Mouse (Mus musculus) MN1 (cell line): ENCODE results near the gene Osr1.

Experiments
- DNase-seq: peaks from one replicate; pipeline ENCODE4 v3.0.0-alpha.2; 2016; ENCODE audit warnings: low spot score

The Osr1 gene

DNA sequence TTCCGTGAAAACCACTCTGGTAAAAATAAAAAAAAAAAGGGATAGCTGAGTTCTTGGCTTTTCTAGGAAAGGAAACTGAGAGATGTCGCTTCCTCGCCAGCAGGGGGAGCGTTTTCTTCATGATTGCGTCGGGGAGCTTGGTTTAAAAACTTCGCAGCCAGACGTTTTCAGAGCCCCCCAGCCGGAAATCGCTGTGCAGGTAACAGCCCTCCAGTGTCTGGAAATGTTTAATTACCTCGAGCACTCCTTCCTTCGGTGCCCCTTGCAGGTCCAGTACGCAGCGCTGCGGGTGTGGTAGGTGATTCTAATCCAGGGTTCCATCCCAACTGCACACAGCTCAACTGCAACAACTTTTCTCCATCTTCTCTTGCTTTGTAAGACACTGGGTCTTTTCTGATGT is at the start of gene Osr1:
TSS of gene Osr1 (plus strand) at position 146 of the 400 bp plus-strand sequence.
- DNase-seq, result peak; percentile 15

DNA sequence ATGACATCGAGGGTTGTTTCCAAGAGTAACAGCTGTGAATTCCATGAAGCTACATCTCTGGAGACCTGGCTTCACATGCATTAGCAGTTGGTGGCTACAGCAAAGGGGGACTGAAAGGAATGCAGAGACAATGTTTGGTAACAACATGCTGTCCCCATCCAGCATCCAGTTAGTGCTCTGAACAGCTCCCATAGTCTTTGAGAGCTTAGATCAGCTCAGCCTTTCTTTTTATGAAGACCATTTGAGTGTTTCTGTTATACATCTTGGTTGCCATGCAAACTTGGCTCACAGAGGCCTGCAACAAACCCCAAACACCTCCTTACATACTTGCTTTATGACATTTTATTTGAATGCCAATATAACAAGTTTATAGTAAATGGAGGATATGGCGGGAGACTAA is 19.6 kb upstream of the Osr1 start:
- DNase-seq, result no peak

DNA sequence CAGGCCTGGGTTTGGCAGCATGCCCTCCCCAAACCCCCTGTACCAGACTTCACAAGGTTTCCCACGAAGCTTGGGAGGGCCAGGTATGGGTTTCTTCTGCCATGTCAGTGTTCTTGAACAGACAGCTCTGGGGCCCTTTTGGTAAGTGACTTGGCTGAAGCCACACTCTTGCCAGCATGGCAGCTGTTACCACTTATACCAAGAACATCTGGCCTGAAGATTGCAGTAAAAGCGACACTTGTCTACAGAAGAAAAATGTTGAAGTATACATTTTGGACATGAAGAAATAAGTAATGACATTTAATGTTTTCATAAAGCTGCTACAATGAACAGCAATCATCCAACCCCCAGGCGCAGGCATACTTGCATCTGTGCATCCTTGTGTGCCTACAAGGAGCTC is 5.0 kb upstream of the Osr1 start:
- DNase-seq, result no peak

DNA sequence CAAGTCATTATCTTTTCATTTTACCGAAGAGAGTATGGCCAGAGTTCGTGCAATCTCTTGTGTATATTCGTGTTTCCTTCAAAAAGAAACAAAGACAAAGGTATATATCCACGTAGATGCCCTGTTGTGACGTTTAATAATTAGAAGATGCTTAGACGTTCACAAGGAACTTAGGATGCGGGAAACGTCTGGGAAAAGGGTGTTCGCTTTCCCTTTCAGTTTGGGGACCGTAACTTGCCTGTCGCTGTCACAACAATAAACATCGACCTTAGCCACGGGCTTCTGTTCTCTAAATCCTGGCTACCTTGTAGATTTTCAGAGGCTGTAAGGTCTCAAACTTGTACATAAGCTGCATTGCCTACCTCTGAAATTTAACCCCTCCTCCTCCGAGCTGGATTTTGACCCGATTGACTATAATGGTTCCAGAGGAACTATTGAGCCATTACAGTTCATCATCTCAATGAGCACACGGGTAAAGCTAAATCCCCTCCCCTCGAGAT is 630 bp downstream of the Osr1 start:
- no peak for DNase-seq

DNA sequence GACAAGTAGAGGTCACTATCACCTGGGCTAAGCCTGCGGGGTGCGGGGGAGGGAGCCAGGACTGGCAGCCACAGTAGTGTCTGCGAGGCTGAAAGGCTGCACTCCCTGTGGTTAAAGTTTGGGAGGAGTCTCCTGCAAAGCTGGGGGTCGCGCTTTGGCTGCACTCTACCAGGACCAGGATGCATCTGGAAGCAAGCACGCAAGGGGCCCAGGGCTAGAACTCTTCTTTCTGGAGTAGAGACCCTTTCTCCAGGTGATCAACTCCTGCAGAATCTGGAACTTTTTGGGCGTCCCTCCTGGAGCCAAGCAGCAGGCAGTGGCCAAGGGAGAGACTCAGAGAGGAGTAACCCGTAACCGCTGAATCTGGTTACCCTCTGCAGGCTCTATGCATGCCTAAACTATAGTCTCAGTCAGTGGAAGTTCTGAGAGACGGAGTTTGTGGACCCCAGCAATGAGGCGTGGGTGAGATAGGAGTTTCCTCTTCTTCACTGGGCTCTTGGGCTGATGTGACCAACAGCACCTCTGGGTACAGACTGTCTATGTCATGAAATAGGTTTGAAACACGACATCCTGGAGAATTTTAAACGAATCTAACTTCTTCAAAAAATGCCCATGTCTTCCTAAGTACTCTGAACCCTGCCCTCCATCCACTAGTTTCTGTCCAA is 1.5 kb downstream of the Osr1 start:
- DNase-seq, result no peak

DNA sequence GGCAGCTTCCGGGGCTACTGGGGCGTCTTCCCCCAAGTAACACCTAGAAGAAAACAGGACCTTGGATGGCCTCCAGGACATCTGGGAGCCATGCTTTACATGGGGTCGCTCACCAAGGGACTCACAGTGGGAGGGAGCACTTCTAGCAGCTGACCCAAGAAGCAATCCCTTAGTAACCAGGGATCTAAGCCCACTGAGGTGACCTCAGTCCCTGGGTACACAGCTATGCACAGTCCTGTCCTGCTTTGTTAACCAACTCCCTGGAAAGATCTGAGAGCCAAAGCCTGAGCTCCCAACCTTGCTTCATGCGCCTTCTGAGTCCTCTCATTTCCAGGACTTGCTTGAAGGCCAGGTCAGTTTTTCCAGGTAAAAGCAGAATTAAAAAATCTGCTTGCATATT is 2.1 kb downstream of the Osr1 start:
- no peak for DNase-seq

DNA sequence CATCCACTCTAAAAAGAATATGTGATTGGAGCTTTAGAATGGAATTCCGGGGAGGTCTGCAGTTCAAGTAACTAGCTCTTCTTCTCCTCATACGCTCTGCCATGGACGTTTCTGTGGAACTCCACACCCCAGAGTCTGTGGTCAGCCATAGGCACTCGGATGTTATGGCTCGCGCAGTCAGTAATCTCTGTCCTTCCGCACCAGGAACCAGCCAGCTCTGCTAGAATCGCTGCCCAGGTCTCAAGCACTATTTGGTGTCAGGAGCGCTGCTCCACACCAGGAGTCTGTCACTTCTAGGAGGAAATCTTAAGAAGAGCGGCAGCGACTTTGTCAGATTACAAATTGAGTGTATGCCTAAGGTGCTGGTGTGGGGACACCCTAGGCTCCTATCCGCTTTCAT is 3.8 kb downstream of the Osr1 start:
- no peak for DNase-seq

DNA sequence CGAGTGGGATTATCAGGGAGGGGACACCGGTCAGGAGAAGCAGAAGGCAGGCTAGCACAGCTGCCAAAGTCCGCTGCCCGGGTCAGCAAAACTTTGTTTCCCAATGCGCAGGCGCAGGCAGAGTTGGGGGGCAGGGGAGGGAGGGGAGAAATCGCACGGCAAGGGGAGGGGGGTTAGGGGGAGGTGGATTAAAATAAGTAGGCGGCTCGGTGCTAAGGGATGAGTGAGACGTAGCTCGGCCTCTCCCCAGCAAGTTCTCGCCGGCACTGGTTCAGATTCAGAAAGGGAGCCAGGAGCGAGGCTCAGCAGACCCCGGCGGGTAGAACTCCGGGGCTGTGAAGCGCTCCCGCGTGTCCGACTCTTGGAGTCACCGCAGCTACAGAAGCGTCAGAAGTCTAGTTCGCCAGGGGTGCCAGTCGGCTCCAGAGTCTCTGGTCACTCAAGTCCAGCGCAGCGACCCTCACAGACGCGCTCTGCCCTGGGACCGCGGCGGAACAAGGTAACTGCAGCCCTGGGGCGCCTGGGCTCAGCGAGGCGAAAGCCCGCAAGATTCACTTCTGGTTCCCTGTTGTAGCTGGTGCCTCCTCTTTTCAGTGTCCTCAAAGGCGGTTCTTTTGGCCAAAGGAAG is 4.4 kb downstream of the Osr1 start:
- no peak for DNase-seq

DNA sequence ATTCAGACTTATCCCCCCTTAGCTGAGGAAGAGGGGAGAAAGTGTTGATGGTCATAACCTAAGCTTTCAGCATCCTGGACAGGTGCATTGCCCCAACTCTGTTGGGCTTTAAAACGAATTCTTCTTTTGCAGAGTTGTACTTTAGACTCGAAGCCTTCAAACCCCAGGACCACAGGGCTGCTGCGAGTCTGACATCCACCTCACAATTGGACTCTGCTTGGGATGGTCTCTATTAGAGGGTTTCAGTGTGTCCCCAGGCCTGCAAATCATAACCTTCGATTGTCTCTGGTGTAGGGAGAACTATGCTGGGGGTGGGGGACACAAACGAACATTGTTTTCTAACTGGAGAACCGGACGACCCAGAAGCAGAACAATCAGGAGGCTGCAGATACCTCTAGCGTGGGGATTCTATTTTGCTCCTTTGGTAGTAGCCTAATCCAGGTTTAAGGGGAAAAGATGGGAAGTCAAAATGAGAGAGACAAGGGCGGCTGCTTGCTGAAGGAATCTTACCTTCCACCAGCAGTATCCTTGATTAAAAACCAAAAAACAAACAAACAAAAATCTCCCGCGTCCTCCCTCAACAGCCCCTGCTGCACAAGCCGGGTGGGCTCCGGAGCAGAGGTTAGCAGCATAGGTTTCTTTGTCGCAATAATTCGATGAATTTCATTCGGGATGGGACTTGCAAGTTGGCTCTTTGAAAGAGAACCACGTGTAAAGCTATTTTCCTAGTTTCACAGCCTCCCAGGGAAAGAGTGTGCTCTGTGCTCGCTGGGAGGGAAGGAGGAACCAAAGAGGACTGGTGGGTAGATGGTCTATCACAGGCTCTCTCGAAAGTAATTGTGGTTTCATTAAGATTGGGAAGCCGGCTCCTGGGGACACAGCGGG is 5.5 kb downstream of the Osr1 start:
- DNase-seq, result no peak

DNA sequence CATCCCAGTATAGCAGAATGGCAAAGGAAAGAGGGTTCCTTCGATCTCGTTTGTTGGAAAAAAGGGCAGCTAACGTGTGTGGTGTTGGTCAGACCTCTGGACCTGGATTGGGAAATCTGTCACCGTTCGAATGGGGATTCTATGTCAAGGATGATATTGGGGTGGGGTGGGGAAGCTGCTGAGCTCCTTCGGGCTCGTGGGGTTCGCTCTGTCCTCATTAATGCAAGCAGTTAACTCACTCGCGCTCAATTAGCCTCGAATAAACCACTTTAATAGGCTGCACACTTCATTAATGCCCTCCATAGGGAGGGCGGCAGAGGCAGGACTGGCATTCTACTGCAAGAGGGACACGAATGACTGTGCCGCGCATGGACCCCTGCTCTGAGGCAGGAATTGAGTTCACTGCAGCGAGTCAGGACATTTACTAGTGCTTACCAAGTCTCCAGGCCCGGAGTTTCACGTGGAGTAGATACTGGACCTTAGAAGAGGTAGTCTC is 6.2 kb downstream of the Osr1 start:
- DNase-seq, result no peak

DNA sequence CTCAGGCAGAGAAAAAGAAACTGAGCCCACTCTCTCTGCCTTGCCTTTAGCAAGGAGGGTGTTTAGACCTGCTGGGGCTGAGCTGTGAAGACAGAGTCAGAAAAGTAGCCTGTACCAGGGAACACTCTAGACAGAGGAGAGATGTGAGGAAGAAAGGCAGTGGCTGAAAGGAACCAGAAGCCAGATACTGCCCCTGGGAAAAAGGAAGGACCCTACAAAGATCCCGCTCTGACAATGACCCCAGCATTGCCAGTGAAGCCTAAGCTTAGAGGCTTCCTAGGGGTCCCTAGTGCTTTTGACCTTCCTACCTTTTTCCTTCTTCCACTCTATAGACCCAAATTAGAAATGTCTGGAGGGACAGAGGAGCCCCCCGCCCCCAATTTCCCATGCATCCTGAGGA is 7.7 kb downstream of the Osr1 start:
- DNase-seq, result no peak

DNA sequence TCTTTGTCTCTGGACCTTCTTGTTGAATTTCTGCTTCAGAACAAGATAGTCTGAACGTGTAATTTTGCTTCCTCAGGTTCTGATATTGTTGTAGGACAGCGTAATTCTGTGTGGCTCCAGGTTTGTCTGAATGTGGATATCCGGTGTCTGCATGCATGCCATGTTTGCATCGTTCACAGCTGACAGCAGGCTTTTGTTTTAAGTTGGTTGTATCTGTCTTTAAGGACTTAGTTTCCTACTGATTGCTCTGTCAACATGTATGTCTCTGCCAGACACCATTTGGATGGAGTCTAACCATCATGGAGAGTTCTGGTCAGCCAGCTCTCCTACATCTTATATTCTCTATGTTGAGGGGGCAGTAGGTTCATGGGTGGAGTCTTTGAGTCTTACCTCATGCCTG is 8.7 kb downstream of the Osr1 start:
- no peak for DNase-seq

DNA sequence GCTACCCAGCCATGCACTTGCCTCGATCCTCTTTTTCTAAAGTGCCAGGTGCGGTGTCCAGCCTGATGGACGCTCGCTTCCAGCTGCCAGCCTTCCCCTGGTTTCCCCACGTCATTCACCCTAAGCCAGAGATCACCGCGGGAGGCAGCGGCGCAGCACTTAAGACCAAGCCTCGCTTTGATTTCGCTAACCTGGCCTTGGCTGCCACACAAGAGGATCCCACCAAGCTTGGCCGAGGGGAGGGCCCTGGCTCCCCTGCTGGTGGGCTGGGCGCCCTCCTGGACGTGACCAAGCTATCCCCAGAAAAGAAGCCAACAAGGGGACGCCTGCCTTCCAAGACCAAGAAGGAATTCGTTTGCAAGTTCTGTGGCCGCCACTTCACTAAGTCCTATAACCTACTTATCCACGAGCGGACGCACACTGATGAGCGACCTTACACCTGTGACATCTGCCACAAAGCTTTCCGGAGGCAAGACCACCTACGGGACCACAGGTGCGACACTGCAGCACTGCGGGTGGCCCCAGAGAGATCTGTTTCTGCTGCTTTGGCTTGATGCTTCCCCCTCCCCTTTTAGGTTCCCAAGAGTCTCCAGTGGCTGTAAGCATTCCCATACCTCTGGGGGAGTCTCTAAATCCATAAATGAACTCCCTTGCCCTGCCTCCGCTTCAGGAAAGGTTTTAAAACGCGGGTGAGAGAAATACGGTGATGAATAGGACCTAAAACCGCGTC is 9.6 kb downstream of the Osr1 start:
- no peak for DNase-seq

DNA sequence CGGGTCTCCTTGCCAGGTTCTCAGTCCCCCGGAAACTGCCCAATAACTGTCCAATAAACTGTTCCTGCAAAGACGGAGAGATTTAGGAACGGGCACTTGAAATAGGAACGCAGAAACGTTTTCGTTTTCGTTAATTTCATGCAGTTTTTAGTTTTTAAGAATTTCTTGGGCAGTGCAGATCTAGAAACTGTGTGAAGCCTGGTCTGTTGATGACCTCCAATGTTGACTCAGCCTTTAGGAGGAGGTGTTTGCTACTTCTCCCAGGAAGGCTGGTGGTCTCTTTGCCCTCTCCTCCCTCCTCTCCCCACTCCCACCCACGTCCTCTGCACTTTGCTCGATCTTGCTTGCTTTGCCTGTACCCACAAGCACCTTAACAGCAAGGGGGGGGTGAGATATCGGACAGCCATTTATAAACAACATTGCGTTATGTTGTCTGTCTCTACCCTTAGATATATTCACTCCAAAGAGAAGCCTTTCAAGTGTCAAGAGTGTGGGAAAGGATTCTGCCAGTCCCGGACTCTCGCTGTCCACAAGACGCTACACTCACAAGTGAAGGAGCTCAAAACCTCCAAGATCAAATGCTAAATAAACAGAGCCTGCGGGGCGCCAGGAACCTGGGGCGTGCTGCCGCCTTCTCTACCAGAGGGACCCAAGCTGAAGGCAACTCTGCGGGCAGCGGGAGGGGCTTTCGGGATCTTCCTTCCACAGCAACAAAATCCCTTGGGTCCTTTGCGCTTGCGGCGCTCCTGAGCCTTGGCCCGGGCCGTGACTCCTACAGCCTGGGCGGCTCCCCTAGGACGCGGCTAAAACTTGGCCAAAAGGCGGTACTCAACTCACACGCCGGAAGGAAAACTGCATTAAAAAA is 10.4 kb downstream of the Osr1 start:
- DNase-seq, result no peak

DNA sequence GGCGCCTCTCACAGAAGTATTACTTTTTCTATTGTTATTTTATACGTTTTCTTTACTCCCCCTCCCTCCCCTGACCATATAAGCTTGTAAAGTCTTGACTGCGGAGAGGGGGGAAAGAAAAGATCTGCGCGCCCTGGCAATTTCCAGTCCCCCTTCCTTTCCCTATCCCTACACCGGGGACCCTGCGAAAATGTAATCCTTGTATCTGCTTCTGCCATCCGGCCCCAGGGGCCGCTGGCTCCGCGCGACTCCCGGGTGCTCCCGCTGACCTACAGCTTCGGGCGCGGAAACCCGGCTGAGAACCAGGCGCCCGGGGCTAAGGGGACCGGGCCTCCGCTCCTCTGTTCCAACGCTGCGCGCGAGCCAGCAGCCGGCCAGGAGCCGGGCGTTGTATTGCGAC is 11.1 kb downstream of the Osr1 start:
- DNase-seq, result no peak

DNA sequence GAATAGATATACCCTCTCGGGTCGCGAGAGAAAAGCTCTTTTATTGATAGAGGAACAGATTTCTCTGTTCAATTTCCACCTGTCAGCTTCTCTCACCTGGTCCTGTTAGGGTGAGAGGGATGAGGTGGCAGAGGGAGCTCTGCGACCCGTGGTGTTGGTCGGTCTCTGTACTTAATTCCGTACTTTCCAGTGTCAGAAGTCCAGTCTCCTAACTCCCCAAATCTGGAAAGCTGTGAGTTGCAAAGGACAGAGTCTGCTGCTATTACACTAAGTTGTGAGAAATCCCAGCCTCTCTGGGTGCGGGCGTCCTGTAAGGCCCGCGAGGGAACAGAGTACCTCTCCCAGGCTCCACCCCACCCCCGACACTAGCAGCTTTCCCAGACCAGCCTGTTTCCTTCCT is 11.6 kb downstream of the Osr1 start:
- no peak for DNase-seq

DNA sequence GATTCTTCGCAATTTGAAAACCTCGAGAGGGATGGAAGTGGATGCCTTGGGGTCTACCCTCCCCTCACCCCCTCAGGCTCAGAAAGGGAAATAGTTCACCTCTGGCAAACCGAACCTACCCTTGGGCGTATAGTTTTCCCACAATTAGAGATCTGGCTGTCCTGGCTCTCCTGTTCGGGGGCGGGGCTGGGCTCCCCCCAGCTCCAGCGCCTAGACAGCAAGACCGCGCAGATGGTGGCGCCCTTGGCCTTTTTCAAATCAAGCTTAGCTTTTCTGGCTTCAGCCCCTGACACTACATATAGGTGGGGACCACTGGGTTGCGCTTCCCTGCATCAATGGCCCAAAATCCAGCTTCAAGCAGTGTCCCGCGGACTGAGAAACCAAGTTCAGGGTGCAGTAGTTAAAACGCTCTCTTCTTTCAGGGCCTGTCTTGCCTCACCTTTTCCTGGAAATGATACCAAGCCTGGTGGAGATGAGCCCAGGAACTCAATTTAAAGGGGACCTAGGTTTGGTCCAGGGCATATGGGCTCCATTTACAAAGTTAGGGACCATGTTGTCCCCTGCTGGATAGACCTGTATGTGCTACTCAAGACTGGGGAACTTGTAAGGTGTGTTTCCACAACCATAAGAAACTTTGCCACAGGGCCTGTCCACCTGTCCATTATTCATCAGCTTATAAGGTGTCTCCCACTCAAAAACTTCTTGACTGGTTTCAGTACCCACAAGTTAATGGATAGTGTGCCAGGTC is 12.5 kb downstream of the Osr1 start:
- DNase-seq, result no peak

DNA sequence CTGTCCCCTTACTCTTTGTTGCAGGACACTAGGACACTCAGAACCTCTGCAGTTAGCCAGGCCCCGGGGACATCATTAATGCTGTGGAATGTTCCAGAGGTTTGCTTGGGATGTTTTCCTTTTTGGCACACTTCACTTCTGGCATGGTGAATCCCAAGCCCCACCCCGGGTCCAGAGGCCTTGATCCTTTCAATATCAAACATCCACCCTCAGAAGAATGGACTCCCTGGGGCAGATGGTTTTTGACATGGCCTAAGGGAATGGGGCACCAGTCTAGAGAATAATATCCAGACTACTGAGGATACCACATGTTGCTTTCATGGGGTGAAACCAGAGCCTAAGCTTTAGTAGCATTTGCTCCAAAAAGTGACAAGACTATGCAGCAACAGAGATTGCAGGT is 13.5 kb downstream of the Osr1 start:
- DNase-seq, result no peak

DNA sequence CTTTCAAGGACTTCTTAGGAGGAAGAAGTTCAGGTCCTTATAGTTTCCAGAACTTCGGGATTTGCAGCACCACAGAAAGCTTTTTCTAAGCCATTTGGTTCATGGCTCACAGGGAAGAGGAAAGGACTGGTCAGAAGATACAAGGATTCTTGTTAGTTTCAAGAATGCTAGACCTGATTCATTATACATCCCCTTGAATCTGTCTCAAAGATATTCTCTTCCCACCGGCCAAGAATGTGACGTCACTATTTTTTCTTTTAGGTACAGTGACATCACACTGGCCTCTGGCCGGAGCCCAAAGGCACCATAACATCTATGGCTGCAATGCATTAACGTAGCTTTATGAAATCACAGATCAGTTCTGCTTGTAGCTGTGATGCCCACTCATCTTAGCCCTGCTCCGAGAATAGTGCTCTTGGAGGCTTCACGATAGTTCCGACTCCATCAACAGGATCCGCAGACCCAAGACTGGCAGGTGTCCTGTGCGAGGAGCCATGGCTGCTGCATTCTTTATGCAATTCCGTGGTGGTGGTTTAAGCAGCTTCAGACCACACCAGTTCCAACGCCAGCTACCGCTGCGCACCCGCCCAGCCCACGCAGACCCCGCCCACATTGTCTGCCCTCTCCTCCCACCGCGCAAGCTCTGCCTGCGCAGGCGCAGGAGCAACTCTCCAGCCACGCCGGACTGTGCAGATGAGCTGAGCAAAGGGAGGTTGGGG is 14.6 kb downstream of the Osr1 start:
- DNase-seq, result no peak

DNA sequence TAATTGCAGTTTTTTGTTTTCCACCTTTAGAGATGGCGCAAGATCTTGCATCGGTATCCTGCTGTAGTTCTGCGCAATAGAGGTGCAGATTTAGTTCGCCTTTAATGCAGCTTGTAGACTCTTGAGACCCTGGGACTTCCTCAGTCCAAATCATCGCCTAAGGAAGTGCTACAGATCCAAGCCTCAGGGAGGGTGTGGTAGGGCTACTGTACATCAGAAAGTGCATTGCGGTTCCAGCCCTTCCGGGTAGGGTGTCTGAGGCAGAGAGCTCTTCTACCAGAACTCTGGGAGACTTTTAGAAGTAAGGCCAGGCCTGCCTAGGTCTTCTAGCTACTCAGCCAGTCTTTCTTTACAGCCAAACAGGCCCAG is 15.2 kb downstream of the Osr1 start:
- DNase-seq, result no peak
